Mouse (Mus musculus): ENCODE results near the gene Fbxw9. TPM values are rescaled to one million over a fixed set of nuclear protein-coding genes. Genes with fewer than 3 reads are reported as not detected.

Fbxw9 gene
- polyA plus RNA-seq, 1 experiment: 25.1 TPM

DNA sequence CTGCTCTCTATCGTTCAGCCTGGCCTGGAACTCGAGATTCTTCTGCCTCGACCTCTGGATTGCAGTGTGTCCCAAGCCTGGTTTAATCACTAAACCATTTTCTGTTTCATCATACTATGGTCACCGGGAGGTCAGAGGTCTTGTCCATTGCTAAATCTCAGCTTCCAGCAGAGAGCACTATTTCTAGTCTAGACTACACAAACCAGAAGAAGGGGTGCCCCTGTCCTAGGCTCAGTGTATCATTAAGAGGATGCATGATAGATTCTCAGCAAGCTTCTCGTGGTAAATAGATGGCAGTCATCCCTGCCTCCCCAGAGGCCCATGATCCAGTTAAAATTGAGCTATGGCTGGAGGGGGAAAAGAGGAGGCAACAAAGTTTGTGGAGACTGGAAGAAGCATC is 11.2 kb downstream of the Fbxw9 start:
- H3K9me3 ChIP-seq (replicated peaks; ENCODE audit: control insufficient read depth, insufficient read depth, low read length, poor library complexity, severe bottlenecking): no peaks in the 10 kb centered on the region
- H3K27me3 ChIP-seq (ENCODE audit: control insufficient read depth, insufficient read depth, low read length, poor library complexity, severe bottlenecking): no peaks in the 10 kb centered on the region
- H3K4me3 ChIP-seq (ENCODE audit: low read depth, low read length): peak overlapping the region; percentile 93
- no peaks in the 10 kb centered on the region for H3K4me1 ChIP-seq (ENCODE audit: control insufficient read depth, insufficient read depth, low read length)
- peak overlapping the region; percentile 93 for H3K9ac ChIP-seq (ENCODE audit: low read depth, poor library complexity, severe bottlenecking)
- H3K36me3 ChIP-seq (ENCODE audit: control insufficient read depth, insufficient read depth, low read length, poor library complexity, severe bottlenecking): peaks cover 31% of the 10 kb centered on the region
- TF ChIP-seq CTCF (IDR thresholded peaks at IDR 0.05; ENCODE audit: low read depth, low read length): no peak
- no peak for TF ChIP-seq POLR2A (IDR thresholded peaks at IDR 0.05; ENCODE audit: insufficient read depth, low read length)
- TF ChIP-seq EP300 (IDR thresholded peaks at IDR 0.05; ENCODE audit: insufficient read depth, low read depth, low read length): no peak
- peak overlapping the region; percentile 96 for H3K27ac ChIP-seq (ENCODE audit: insufficient read depth, low read length)

- peak within 1 kb of the TSS; percentile 93 for H3K9ac ChIP-seq (ENCODE audit: low read depth, poor library complexity, severe bottlenecking)
- H3K27me3 ChIP-seq (ENCODE audit: control insufficient read depth, insufficient read depth, low read length, poor library complexity, severe bottlenecking): no peaks in the 10 kb centered on the region
- no peaks in the 10 kb centered on the region for H3K9me3 ChIP-seq (replicated peaks; ENCODE audit: control insufficient read depth, insufficient read depth, low read length, poor library complexity, severe bottlenecking)
- no peaks in the 10 kb centered on the region for H3K4me1 ChIP-seq (ENCODE audit: control insufficient read depth, insufficient read depth, low read length)
- peaks cover 27% of the 10 kb centered on the region for H3K36me3 ChIP-seq (ENCODE audit: control insufficient read depth, insufficient read depth, low read length, poor library complexity, severe bottlenecking)
- peak; percentile 61; the same call in 1 of the 2 replicates for TF ChIP-seq EP300 (IDR thresholded peaks at IDR 0.05; ENCODE audit: insufficient read depth, low read depth, low read length)
- no peak for TF ChIP-seq CTCF (IDR thresholded peaks at IDR 0.05; ENCODE audit: low read depth, low read length)
- peak; percentile 31 for TF ChIP-seq POLR2A (IDR thresholded peaks at IDR 0.05; ENCODE audit: insufficient read depth, low read length)
- peak within 1 kb of the TSS; percentile 96 for H3K27ac ChIP-seq (ENCODE audit: insufficient read depth, low read length)
- H3K4me3 ChIP-seq (ENCODE audit: low read depth, low read length): peak within 1 kb of the TSS; percentile 93
These were observed 11.8 kb downstream of the Fbxw9 start, which contains the start of gene Dhps for GRCm38 (mm10) chr8:85071514-85072281. Gene Dhps, plus strand, starts transcription at chr8:85071757.

DNA sequence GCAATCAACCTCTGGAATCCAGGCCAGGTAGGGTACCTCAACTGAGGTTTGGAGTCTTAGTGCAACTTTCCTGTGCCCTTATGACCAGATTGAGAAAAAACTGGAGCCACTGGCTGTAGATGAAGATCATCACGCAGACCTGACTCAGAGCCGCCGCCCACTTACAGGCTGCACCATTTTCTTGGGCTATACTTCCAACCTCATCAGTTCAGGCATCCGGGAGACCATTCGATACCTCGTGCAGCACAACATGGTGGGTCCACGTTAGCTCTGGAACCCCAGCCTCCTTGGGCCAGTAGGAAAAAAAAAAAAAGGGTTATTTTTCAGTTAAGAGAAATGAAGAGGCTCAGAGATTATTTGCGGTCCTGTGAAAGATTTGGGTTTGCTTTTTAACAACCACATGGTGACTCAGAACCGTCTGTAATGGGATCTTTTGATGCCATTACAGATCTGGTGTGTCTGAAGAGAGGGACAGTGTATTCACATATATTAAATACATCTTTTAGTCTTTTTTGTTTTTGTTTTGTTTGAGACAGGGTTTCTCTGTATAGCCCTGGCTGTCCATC is 12.6 kb downstream of the Fbxw9 start:
- Histone ChIP-seq H3K36me3 (ENCODE audit: control insufficient read depth, insufficient read depth, low read length, poor library complexity, severe bottlenecking) (peaks cover 29% of the 10 kb centered on the region), H3K27me3 (ENCODE audit: control insufficient read depth, insufficient read depth, low read length, poor library complexity, severe bottlenecking) (no peaks in the 10 kb centered on the region), H3K9ac (ENCODE audit: low read depth, poor library complexity, severe bottlenecking) (peak overlapping the region; percentile 93), H3K4me3 (ENCODE audit: low read depth, low read length) (peak overlapping the region; percentile 93), H3K4me1 (ENCODE audit: control insufficient read depth, insufficient read depth, low read length) (no peaks in the 10 kb centered on the region), H3K9me3 (replicated peaks; ENCODE audit: control insufficient read depth, insufficient read depth, low read length, poor library complexity, severe bottlenecking) (no peaks in the 10 kb centered on the region), H3K27ac (ENCODE audit: insufficient read depth, low read length) (peak overlapping the region; percentile 74)
- no peak for TF ChIP-seq EP300 (IDR thresholded peaks at IDR 0.05; ENCODE audit: insufficient read depth, low read depth, low read length)
- no peak for TF ChIP-seq POLR2A (IDR thresholded peaks at IDR 0.05; ENCODE audit: insufficient read depth, low read length)
- TF ChIP-seq CTCF (IDR thresholded peaks at IDR 0.05; ENCODE audit: low read depth, low read length): no peak

- H3K27ac ChIP-seq (ENCODE audit: insufficient read depth, low read length): no peak overlapping the region
- H3K27me3 ChIP-seq (ENCODE audit: control insufficient read depth, insufficient read depth, low read length, poor library complexity, severe bottlenecking): no peaks in the 10 kb centered on the region
- H3K36me3 ChIP-seq (ENCODE audit: control insufficient read depth, insufficient read depth, low read length, poor library complexity, severe bottlenecking): peaks cover 30% of the 10 kb centered on the region
- no peaks in the 10 kb centered on the region for H3K4me1 ChIP-seq (ENCODE audit: control insufficient read depth, insufficient read depth, low read length)
- no peaks in the 10 kb centered on the region for H3K9me3 ChIP-seq (replicated peaks; ENCODE audit: control insufficient read depth, insufficient read depth, low read length, poor library complexity, severe bottlenecking)
- TF ChIP-seq CTCF (IDR thresholded peaks at IDR 0.05; ENCODE audit: low read depth, low read length): no peak
- TF ChIP-seq POLR2A (IDR thresholded peaks at IDR 0.05; ENCODE audit: insufficient read depth, low read length): no peak
- no peak for TF ChIP-seq EP300 (IDR thresholded peaks at IDR 0.05; ENCODE audit: insufficient read depth, low read depth, low read length)
- peak overlapping the region; percentile 36 for H3K4me3 ChIP-seq (ENCODE audit: low read depth, low read length)
- peak overlapping the region; percentile 93 for H3K9ac ChIP-seq (ENCODE audit: low read depth, poor library complexity, severe bottlenecking)
These were observed 13.3 kb downstream of the Fbxw9 start for GRCm38 (mm10) chr8:85073041-85073612.

GRCm38 (mm10) chr8:85074167-85074566 is 14.3 kb downstream of the Fbxw9 start:
- Histone ChIP-seq H3K4me1 (ENCODE audit: control insufficient read depth, insufficient read depth, low read length) (no peaks in the 10 kb centered on the region), H3K9ac (ENCODE audit: low read depth, poor library complexity, severe bottlenecking) (no peak overlapping the region), H3K36me3 (ENCODE audit: control insufficient read depth, insufficient read depth, low read length, poor library complexity, severe bottlenecking) (peaks cover 37% of the 10 kb centered on the region), H3K27me3 (ENCODE audit: control insufficient read depth, insufficient read depth, low read length, poor library complexity, severe bottlenecking) (no peaks in the 10 kb centered on the region), H3K4me3 (ENCODE audit: low read depth, low read length) (no peak overlapping the region), H3K9me3 (replicated peaks; ENCODE audit: control insufficient read depth, insufficient read depth, low read length, poor library complexity, severe bottlenecking) (no peaks in the 10 kb centered on the region), H3K27ac (ENCODE audit: insufficient read depth, low read length) (no peak overlapping the region)
- TF ChIP-seq EP300 (IDR thresholded peaks at IDR 0.05; ENCODE audit: insufficient read depth, low read depth, low read length): no peak
- no peak for TF ChIP-seq POLR2A (IDR thresholded peaks at IDR 0.05; ENCODE audit: insufficient read depth, low read length)
- no peak for TF ChIP-seq CTCF (IDR thresholded peaks at IDR 0.05; ENCODE audit: low read depth, low read length)
